Mouse (Mus musculus) limb, embryonic 15.5 days (tissue): ENCODE measurements around the gene Spag7. TPM values are rescaled to one million over a fixed set of nuclear protein-coding genes. Genes with fewer than 3 reads are reported as not detected.

ENCODE experiments used
- ATAC-seq: fragments of 200-750 bp; cut with Nextera tagmentation; 2 replicates; pipeline ENCODE4 v1.8.0; 2017; ENCODE audit warnings: low read depth, moderate TSS enrichment; ENCODE audit not compliant: insufficient number of reproducible peaks, low FRiP score, low TSS enrichment
- H3K27ac ChIP-seq: fragments of 300-500 bp; sonication (generic); 2 replicates; pipeline ENCODE4 v1.5.1; 2015; ENCODE audit warnings: moderate library complexity, mild to moderate bottlenecking, inconsistent platforms
- H3K27me3 ChIP-seq: fragments of 300-500 bp; sonication (generic); 2 replicates; pipeline ENCODE4 v1.6.1; 2015; ENCODE audit warnings: inconsistent platforms
- H3K36me3 ChIP-seq: fragments of 300-500 bp; sonication (generic); 2 replicates; pipeline ENCODE4 v1.6.1; 2015; ENCODE audit warnings: inconsistent platforms
- H3K4me1 ChIP-seq: fragments of 300-500 bp; sonication (generic); 2 replicates; pipeline ENCODE4 v1.6.1; 2015; ENCODE audit warnings: inconsistent platforms
- H3K4me2 ChIP-seq: fragments of 300-500 bp; sonication (generic); 2 replicates; pipeline ENCODE4 v1.6.1; 2015; ENCODE audit warnings: mild to moderate bottlenecking, inconsistent platforms
- H3K4me3 ChIP-seq: fragments of 300-500 bp; sonication (generic); 2 replicates; pipeline ENCODE4 v1.5.1; 2015; ENCODE audit warnings: mild to moderate bottlenecking, inconsistent platforms
- H3K9ac ChIP-seq: fragments of 300-500 bp; sonication (generic); 2 replicates; pipeline ENCODE4 v1.6.1; 2015; ENCODE audit warnings: inconsistent platforms
- H3K9me3 ChIP-seq: fragments of 300-500 bp; sonication (generic); 2 replicates; pipeline ENCODE4 v1.6.1; 2016; ENCODE audit warnings: inconsistent platforms
- WGBS: fragments of 180-500 bp; shearing (Covaris S2); methylation state at CpG from one replicate; pipeline ENCODE4 v1.1.7; 2015; 5-methylcytosine and 5-hydroxymethylcytosine counted together
- polyA plus RNA-seq: library from polyadenylated mRNA; unstranded; fragments of >200 nt; fragmentation: Nextera tagmentation; extraction: Ambion mirVana; gene quantifications from 2 replicates; pipeline ENCODE4 v1.2.1, GENCODE M21; 2015

Gene Spag7
- polyA plus RNA-seq, 1 experiment from 2014 or later, result 149 TPM

- peak; percentile 88 for ATAC-seq
- H3K4me1 ChIP-seq, result peaks cover 52% of the 10 kb centered on the region
- peak within 1 kb of the TSS; percentile 98 for H3K27ac ChIP-seq
Measured at GRCm38 (mm10) chr11:70646691-70647650, 22.2 kb downstream of the Spag7 start, which contains the start of the genes Rnf167 and Slc25a11. Gene Rnf167, plus strand, starts transcription at chr11:70647235. Gene Slc25a11, minus strand, starts transcription at chr11:70647479.

GRCm38 (mm10) chr11:70646259-70646555, 23.0 kb downstream of the Spag7 start:
- Histone ChIP-seq H3K27me3 (no peaks in the 10 kb centered on the region), H3K4me2 (peak overlapping the region; percentile 74), H3K9ac (peak overlapping the region; percentile 91), H3K4me1 (peaks cover 45% of the 10 kb centered on the region), H3K9me3 (no peaks in the 10 kb centered on the region), H3K27ac (peak overlapping the region; percentile 93), H3K36me3 (peaks cover 61% of the 10 kb centered on the region), H3K4me3 (peak overlapping the region; percentile 75)
- no peak for ATAC-seq
- 19% methylated on average over 3 of the region's 3 CpGs for WGBS

More at GRCm38 (mm10) chr11:70646691-70647650, 22.2 kb downstream of the Spag7 start, which contains the start of the genes Rnf167 and Slc25a11:
- Histone ChIP-seq H3K9ac (peak within 1 kb of the TSS; percentile 91), H3K36me3 (peaks cover 67% of the 10 kb centered on the region), H3K4me3 (peak within 1 kb of the TSS; percentile 75), H3K9me3 (no peaks in the 10 kb centered on the region), H3K4me2 (peak within 1 kb of the TSS; percentile 95), H3K27me3 (no peaks in the 10 kb centered on the region)
- under 1% methylated on average over 63 of the region's 63 CpGs for whole genome bisulfite sequencing

GRCm38 (mm10) chr11:70645461-70646258, 23.6 kb downstream of the Spag7 start:
- Histone ChIP-seq H3K36me3 (peaks cover 56% of the 10 kb centered on the region), H3K27ac (no peak overlapping the region), H3K4me3 (peak overlapping the region; percentile 75), H3K4me1 (peaks cover 40% of the 10 kb centered on the region), H3K9me3 (no peaks in the 10 kb centered on the region), H3K4me2 (peak overlapping the region; percentile 74), H3K27me3 (no peaks in the 10 kb centered on the region), H3K9ac (peak overlapping the region; percentile 91)
- WGBS, result 85% methylated on average over 12 of the region's 12 CpGs
- no peak for ATAC-seq

DNA sequence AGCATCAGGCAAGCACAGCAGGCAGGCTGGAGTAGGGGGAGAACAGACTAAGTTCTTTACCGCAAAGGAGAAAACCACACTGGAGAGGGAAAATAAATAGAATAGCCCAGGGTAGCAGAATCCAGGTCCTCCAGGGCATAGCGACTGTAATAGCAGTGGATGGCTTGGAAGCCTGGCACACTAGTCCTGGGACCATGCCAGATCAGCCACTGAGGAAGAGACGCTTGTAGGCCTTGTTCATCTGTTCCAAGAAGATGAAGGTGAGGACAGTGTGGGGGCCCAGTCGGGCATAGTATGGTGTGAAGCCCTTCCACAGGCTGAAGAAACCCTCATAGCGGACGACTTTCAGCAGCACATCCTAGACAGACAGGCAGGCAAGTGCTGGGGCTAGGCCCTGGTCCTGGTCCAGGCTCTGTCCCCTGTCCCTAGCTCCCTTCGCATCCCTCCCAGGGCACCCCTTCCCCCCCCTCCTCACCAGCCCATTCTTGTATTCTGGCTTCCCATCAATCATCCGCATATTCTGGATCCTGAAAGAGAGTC, 24.6 kb downstream of the Spag7 start:
- Histone ChIP-seq H3K4me2 (no peak overlapping the region), H3K4me3 (no peak overlapping the region), H3K36me3 (peaks cover 46% of the 10 kb centered on the region), H3K9ac (no peak overlapping the region), H3K9me3 (no peaks in the 10 kb centered on the region), H3K27me3 (no peaks in the 10 kb centered on the region), H3K27ac (no peak overlapping the region), H3K4me1 (peaks cover 34% of the 10 kb centered on the region)
- no peak for ATAC-seq
- 94% methylated on average over 8 of the region's 8 CpGs for WGBS

GRCm38 (mm10) chr11:70643051-70643450, 26.2 kb downstream of the Spag7 start:
- H3K4me2 ChIP-seq, result no peak overlapping the region
- no peak overlapping the region for H3K9ac ChIP-seq
- H3K36me3 ChIP-seq, result peaks cover 32% of the 10 kb centered on the region
- H3K4me3 ChIP-seq, result no peak overlapping the region
- no peaks in the 10 kb centered on the region for H3K27me3 ChIP-seq
- H3K4me1 ChIP-seq, result peaks cover 18% of the 10 kb centered on the region
- 93% methylated on average over 6 of the region's 6 CpGs for WGBS
- no peaks in the 10 kb centered on the region for H3K9me3 ChIP-seq
- no peak overlapping the region for H3K27ac ChIP-seq
- no peak for ATAC-seq

GRCm38 (mm10) chr11:70641241-70641640, 28.0 kb downstream of the Spag7 start:
- no peak overlapping the region for H3K9ac ChIP-seq
- ATAC-seq, result no peak
- no peak overlapping the region for H3K4me3 ChIP-seq
- 71% methylated on average over 7 of the region's 7 CpGs for WGBS
- H3K4me2 ChIP-seq, result no peak overlapping the region
- peaks cover 11% of the 10 kb centered on the region for H3K4me1 ChIP-seq
- H3K27ac ChIP-seq, result no peak overlapping the region
- H3K36me3 ChIP-seq, result peaks cover 32% of the 10 kb centered on the region
- H3K27me3 ChIP-seq, result no peaks in the 10 kb centered on the region
- no peaks in the 10 kb centered on the region for H3K9me3 ChIP-seq

DNA sequence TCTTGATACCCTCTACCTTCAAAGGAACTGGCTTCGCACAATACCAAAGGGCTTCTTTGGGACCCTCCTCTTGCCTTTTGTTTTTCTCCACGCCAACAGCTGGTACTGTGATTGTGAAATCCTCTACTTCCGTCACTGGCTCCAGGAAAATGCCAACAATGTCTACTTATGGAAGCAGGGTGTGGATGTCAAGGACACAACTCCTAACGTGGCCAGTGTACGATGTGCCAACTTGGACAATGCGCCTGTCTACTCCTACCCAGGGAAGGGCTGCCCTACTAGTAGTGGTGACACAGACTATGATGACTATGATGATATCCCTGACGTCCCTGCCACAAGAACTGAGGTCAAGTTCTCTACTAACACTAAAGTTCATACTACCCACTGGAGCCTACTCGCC, 29.2 kb downstream of the Spag7 start:
- H3K36me3 ChIP-seq, result peaks cover 23% of the 10 kb centered on the region
- H3K27me3 ChIP-seq, result no peaks in the 10 kb centered on the region
- no peak overlapping the region for H3K4me3 ChIP-seq
- no peak overlapping the region for H3K4me2 ChIP-seq
- no peak for ATAC-seq
- no peaks in the 10 kb centered on the region for H3K9me3 ChIP-seq
- H3K27ac ChIP-seq, result no peak overlapping the region
- no peaks in the 10 kb centered on the region for H3K4me1 ChIP-seq
- WGBS, result 82% methylated on average over 8 of the region's 8 CpGs
- no peak overlapping the region for H3K9ac ChIP-seq

- peaks cover 11% of the 10 kb centered on the region for H3K36me3 ChIP-seq
- H3K27ac ChIP-seq, result no peak within 1 kb of the TSS
- H3K4me3 ChIP-seq, result no peak within 1 kb of the TSS
- no peak within 1 kb of the TSS for H3K9ac ChIP-seq
- no peaks in the 10 kb centered on the region for H3K9me3 ChIP-seq
- no peaks in the 10 kb centered on the region for H3K27me3 ChIP-seq
- no peaks in the 10 kb centered on the region for H3K4me1 ChIP-seq
- no peak for ATAC-seq
- no peak within 1 kb of the TSS for H3K4me2 ChIP-seq
- 48% methylated on average over 5 of the region's 5 CpGs for WGBS
Measured at GRCm38 (mm10) chr11:70638714-70639278, 30.4 kb downstream of the Spag7 start, which contains the start of gene Gp1ba. Gene Gp1ba, plus strand, starts transcription at chr11:70639122.

- Histone ChIP-seq H3K9me3 (no peaks in the 10 kb centered on the region), H3K36me3 (peaks cover 6% of the 10 kb centered on the region), H3K27me3 (no peaks in the 10 kb centered on the region), H3K9ac (no peak overlapping the region), H3K27ac (no peak overlapping the region), H3K4me3 (no peak overlapping the region), H3K4me2 (no peak overlapping the region), H3K4me1 (no peaks in the 10 kb centered on the region)
- WGBS, result 84% methylated on average over 1 of the region's 1 CpGs
- no peak for ATAC-seq
Measured at GRCm38 (mm10) chr11:70638293-70638692, 30.9 kb downstream of the Spag7 start.

DNA sequence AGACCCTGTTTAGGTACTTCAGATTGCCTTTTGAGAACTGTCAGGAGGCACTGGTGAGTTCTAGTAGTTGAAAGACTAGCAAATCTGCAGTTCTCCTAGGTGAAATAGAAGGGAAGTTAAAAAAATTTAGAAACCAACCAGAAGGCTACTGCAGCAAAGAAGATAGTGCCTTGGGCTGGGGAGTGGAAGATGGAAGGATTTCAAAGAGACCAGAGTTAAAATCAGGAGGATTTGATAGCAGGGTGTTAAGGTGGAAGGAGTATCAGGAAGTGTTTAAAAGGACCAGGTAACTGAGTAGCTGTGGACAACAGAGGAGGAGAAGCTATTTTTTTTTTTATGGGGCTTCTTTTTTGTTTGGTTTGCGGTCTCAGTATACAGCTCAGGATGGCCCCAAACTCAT, 31.5 kb downstream of the Spag7 start:
- Histone ChIP-seq H3K36me3 (peaks cover under 1% of the 10 kb centered on the region; the same call in 1 of the 2 replicates), H3K4me2 (no peak overlapping the region), H3K9ac (no peak overlapping the region), H3K4me1 (no peaks in the 10 kb centered on the region), H3K4me3 (no peak overlapping the region), H3K27me3 (no peaks in the 10 kb centered on the region), H3K27ac (no peak overlapping the region), H3K9me3 (no peaks in the 10 kb centered on the region)
- 96% methylated on average over 1 of the region's 1 CpGs for WGBS
- no peak for ATAC-seq

DNA sequence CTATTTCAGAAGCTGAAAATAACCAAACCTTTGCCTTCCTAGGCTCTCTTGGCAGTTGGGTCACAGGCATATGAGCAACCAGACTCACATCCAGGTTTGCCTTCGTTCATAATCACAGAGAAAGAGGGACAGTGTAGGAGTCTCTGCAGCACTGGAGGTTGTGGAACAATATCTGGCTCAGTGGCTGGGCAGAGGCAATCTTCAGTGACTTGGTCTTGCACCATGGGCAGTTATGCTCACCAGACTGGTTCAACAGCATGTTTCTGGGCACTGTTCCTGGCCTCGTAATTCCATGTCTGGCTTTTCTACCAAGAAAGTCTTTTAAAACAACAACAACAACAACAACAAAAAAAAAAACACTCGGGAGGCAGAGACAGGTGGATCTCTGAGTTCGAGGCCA, 33.6 kb downstream of the Spag7 start:
- no peaks in the 10 kb centered on the region for H3K4me1 ChIP-seq
- H3K27ac ChIP-seq, result no peak overlapping the region
- ATAC-seq, result no peak
- H3K4me2 ChIP-seq, result no peak overlapping the region
- no peaks in the 10 kb centered on the region for H3K9me3 ChIP-seq
- no peaks in the 10 kb centered on the region for H3K36me3 ChIP-seq
- no peak overlapping the region for H3K9ac ChIP-seq
- WGBS, result 78% methylated on average over 4 of the region's 4 CpGs
- H3K4me3 ChIP-seq, result no peak overlapping the region
- no peaks in the 10 kb centered on the region for H3K27me3 ChIP-seq
